Mouse (Mus musculus) heart, adult 18-20 months (tissue): Measurements from ENCODE around the gene Trim25. TPM values are rescaled to one million over a fixed set of nuclear protein-coding genes. Genes with fewer than 3 reads are reported as not detected.
A peak's percentile ranks its signal among the peaks of the same experiment; 100 is the strongest.
"Not testable (repeated sequence)": the region's sequence is repeated elsewhere in the genome, so short reads cannot be mapped to it uniquely, and the experiment has no call there.

Experiments
- DNase-seq, 2 experiments: peaks; one replicate each; pipeline ENCODE4 v3.0.0; 2021 to 2022; ENCODE audit warnings: mixed read lengths in 1 of 2
- total RNA-seq, 2 experiments: library from RNA; stranded (reverse); gene quantifications; 2 replicates each; pipeline ENCODE4 v1.2.3; 2021

The Trim25 gene
- total RNA-seq, 2 experiments from 2014 or later: 21.8 to 26.1 TPM

DNA sequence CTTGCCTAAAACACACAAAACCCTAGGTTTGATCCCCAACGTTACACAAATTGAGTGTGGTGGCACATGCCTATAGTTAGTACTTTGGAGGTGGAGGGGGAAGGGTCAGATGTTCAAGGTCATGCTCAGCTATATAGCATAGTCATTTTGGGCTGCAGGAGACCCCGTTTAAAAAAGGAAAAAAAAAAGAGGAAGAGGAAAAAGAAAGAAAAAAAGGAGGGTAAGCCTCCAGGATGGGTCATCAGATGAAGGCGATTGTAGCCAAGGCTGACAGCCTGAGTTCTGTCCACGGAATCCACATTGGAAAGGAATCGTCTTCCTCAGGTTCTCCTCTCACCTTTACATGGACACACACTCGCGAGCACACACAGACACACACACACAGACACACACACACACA lies 4.7 kb upstream of the Trim25 start:
- DNase-seq: no peak

DNA sequence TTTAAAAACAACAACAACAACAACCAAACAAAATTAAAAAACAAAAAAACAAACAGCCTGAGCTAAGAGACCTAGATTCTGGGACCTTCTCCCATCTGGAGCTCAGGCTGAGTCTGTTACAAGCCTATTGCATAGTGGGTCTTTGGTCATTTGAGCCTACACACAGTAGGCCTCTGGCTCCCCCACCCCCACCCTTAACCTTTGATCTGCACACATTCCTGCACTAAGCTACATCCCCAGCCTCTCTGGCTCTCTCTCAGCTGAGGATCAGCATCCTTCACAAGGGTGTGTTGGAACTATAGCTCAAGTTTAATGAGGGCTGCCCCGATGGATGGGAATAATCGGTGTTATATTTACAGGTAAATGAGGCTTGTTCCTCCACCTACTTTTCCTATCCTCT lies 3.6 kb upstream of the Trim25 start:
- no peak for DNase-seq

DNA sequence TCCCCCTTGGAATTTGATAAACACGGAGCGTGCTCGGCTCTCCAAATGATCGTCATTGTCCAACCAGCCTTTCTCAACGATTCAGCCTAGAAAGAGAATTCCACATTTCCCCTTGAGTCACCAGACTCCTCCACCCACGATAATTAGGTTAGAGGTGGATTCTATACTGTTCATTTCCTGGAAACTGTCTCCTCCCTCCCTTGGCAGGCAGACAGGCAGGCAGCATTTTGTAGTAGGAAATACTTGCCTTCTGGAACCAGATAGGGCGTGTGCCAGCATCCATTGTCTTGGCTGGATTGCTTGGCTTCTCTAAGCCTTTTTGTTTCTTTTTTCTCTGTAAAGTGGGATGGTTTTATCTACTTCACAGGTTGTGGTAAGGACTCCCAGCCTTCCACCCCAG lies 2.7 kb upstream of the Trim25 start:
- DNase-seq: peak; percentile 65 to 84

DNA sequence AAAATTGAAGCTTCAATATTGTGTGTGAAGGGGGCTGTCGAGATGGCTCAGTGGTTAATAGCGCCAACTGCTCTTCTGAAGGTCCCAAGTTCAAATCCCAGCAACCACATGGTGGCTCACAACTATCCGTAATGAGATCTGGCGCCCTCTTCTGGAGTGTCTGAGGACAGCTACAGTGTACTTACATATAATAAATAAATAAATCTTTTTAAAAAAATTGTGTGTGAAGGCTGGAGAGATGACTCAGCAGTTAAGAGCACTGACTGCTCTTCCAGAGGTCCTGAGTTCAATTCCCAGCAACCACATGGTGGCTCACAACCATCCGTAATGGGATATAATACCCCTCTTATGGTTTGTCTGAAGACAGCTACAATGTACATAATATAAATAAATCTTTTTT lies 1.8 kb upstream of the Trim25 start:
- DNase-seq: not testable (repeated sequence)

DNA sequence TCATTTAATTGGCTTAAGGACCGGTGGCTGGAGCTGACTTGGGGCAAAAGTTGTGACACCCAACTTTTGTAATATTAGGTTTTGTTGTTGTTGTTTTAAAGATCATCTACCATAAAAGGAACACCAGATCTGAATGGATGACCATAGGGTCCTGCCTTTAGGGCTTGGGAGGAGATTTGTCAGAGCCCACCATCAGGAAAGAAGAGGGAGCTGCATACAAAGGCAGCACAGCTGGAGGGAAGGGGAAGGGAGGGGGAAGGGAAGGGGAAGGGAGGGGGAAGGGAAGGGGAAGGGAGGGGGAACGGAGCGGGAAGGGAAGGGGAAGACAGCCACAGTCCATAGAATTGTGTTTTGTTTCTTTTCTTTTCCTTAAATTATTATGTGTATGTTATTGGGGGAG lies 770 bp upstream of the Trim25 start:
- DNase-seq: no peak

DNA sequence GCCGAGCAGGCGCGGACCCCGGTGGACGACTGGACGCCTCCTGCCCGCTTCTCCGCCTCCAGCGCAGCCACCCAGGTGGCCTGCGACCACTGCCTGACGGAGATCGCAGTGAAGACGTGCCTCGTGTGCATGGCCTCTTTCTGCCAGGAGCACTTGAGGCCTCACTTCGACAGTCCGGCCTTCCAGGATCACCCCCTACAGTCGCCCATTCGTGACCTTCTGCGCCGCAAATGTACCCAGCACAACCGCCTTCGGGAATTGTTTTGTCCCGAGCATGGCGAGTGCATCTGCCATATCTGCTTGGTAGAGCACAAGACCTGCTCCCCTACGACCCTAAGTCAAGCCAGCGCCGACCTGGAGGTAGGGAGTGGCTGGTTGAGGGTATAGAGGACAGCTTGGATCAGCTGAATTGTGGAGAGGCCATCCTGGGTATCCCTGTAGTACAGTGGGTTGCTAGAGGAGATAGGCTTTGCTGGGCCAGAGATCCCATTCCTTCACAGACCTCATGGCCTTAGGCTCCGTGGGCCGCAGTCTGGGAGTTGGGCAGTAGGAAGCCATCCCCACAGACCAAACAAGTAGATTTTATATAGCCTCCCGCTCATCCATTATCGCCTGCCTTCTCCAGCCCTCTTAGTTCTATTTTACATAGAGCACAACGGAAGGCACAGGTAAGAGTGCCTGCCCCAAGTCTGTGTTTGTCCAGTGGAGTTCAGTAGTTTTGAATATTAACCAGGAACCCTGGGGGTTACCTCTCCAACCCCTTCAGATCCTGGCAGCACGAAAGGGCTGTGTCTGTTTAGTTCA lies 749 bp downstream of the Trim25 start:
- peak in 1 of 2 experiments; percentile 57 for DNase-seq

DNA sequence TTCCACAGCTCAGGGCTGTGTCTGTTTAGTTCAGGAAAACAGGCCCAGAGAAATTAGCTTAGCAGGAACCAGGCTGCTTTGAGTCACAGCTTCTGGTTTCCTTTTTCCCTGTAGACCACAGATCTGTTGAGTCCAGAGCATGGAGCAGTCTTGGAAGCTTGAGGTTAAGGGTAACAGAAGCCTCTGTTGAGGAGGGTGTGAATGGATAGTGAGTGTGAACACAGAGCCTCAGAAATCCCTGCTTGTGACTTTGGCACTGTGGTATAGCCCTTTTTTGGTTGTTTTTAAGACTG lies 1.3 kb downstream of the Trim25 start:
- DNase-seq: peak; percentile 30 to 33

DNA sequence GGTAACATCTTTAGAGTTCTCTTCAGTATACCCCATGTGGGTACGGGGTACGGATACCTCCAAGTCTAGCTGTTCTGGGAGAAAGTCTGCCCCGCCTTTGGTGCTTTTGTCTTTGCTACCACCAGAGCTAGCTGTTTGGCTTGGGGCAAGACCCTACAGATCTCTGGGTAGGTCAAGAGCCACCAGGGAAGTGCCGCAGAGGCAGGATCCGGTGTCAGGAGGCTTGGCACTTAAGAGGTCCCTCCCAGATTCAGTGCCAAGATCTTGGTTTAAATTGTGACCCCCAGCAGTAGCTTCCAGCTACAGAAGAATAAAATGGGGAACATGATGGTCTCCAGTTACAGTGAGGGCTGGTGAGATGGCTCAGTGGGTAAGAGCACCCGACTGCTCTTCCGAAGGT lies 2.4 kb downstream of the Trim25 start:
- DNase-seq: peak in 1 of 2 experiments; percentile 36

DNA sequence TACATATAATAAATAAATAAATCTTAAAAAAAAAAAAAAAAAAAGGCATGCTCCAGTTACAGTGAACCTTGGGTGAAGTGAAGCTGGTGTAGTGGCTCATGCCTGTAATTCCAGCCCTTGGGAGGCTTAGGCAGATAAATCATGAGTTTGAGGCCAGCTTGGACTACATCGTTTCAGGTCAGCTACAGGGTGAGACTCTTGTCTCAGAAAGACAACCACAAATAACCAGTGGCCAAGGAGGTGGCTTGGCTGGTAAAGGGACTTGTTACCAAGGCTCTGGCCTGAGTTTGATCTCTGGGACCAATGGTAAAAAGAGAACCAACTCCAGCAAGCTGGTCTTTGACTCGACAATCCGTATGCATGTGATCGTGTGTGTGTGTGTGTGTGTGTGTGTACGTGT lies 2.9 kb downstream of the Trim25 start:
- DNase-seq: no peak

DNA sequence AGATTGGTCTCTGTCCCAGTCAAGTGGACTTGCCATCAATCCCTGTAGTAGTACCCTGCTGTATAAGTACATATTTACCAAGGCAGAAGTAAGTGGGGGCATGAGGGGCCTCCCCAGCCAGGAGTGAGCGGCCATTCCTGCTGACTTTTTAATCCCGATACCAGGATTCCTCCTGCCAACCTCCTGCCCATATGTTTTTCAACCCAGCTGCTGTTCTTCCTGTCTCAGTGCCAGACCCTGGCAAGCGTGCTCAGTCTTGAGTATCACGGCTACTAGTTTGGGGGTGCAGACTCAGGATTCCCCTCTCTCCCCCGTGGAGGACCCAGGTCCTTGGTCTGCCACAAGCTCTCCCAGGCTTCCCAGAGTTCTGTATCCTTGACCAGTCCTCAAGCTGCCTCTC lies 3.4 kb downstream of the Trim25 start:
- peak in 1 of 2 experiments; percentile 44 for DNase-seq

DNA sequence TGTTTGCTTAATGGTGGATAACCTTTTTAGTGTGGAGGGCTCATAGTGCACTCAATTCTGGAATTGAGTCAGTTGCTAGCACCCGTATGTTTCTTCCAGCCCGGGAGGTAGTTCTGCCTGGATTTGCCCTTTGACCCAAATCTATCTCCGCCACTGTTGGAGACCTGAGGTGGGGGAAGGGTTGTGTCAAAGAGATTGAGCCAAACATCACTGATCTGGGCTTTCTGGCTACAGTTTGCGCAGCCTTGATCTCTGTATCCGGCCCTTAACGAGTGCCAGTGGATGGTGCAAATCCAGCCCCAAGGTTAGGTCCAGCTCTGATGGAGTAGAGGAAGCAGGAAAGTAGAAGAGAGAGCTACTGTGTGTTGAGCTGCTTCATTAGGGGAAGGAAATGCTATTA lies 3.9 kb downstream of the Trim25 start:
- DNase-seq: peak; percentile 39 to 40

DNA sequence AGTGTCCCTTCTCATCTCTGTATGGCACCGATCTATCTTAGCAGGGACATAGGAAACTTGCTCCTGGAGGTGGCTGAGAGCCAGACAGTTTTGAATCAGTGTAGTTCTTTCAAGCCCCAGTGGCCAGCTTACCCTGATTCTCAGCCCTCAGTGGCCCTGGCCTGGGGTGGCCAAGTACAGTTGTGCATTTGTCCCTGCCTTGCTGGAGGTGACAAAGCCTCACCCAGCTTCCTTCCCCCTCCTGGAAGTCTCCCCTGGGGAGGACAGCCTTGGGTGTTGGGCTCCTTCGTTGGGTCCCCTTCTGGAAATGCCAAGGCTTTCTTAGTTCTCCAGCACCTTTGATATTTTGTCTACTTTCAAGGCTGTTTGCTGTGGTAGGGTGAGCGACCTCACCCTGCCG lies 4.5 kb downstream of the Trim25 start:
- peak in 1 of 2 experiments; percentile 36 for DNase-seq

DNA sequence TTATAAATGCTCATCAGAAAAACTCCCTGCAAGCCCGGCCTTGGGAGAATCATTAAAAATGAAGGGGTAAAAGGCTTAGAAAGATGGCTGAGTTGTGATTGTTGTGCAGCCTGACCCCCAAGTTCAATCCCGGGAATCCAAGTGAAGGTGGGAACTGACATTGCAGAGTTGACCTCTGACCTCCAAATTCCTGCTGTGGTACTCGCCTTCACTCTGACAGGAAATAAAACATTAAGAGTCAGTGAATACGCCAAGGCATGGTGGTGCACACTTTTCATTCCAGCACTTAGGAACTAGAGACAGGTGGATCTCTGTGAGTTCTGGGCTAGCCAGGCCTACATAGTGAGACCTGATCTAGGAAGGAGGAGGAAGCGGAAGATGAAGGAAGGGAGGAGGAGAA lies 6.3 kb downstream of the Trim25 start:
- no peak for DNase-seq

DNA sequence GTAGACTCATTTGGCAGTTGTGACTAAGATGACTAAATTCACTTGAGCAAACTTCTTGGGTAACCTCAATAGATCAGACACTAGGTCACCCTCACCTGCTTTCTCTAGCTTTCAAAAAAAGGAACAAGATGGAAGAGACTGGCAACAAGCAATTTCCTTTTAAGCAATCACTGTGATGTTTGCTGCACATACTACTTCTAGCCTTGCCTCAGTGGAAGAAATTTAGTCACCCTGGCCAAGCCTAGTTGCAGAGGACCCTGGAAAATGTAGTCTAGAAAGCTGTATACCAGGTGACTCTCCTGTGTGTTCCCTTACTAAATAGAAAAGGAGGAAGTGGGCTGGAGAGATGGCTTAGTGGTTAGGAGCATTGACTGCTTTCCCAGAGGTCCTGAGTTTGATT lies 7.2 kb downstream of the Trim25 start:
- no peak for DNase-seq

DNA sequence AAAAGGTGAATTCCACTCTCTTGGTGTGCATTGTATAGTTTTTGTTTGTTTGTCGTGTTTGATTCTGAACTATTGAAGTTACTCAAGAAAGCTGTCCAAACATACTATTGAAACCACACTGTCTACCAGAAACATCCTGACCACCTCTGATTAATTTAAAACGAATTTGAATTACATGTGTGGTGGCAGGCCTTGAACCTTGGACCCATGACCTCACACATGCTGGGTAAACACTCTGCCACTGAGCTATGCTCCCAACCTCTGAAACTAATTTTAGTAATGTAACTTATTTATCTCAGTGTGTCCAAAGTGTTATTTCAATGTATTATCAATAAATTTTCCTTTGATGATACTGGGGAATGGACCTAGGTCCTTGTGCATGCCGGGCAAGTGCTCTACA lies 8.4 kb downstream of the Trim25 start:
- DNase-seq: no peak

DNA sequence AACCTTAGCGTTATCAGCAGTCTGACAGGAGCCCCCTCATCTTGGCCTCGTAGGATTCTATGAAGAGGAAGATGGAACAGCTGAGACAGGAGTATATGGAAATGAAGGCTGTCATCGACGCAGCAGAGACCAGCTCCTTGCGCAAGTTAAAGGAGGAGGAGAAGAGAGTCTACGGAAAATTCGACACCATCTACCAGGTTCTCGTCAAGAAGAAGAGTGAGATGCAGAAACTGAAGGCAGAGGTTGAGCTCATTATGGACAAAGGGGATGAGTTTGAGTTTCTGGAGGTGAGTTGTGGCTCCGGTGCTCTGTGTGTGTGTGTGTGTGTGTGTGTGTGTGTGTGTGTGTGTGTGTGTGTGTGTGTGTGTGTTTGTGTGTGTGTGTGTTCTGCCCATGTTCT lies 9.9 kb downstream of the Trim25 start:
- DNase-seq: no peak

DNA sequence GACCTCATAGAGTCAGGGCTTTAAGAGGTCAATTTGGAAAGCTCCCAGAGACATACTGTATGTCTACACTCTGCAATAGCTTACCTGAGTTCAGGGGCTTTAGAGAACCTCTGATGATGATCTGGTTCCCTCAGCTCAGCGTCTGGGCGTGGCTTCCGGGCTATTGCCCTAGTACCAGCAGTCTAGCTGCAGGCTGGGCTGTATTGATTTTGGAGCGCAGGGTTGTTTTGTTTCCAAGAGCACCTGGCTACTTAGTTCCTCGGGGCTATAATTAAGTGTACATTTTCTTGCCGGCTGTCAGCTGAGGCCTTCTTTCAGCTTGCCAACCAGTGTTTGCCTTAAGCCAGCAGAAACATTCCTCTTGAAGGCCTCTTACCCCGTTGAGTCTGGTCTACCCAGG lies 10.3 kb downstream of the Trim25 start:
- DNase-seq: no peak

DNA sequence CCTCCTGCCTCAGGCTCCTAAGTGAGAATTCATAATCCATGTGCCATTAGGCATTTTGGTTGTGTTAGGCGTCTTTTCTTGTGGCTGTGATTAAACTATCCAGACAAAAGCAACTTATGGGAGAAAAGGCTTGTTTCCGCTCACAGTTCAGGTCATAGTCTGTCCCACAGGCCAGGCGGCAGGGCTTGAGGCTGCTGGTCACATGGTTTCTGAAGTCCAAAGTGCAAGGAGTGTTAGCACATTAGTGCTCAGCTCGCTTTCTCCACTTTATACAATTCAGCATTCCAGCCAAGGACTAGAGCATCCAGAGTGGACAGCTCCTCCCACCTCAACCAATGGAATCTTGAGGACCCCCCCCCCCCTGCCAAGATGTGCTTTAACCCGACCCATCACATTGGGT lies 13.1 kb downstream of the Trim25 start:
- no peak for DNase-seq

DNA sequence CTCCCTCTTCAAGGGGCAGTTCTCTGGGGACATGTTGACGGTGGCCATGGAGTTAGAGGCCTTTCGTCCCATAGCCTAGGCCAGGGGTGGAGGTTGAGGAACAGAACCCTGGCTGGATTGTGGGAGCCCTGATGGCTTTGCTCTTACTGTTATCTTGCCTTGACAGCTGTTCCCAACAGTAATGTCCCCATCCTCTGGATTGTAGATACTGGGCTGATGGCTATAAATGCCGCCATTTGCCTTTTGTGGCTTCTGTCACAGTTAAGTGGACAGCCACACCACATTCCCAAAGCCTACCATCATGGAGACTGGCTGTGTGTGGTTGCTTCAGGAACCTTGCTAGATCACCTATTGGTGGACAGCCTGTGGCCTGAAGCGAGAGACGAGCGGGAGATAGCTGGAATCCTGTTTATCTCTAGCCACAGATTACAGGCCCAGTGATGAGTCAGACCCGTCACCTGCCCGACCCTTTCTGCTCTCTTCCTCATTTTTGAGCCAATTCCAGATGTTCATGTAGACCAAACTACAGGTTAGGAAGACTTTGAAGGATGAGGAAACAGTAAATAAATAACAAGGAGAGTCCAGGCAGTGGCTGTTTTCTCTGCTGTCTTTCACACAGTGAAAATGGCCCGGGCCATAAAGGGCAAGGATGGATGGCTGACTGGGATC lies 18.5 kb downstream of the Trim25 start:
- no peak for DNase-seq

DNA sequence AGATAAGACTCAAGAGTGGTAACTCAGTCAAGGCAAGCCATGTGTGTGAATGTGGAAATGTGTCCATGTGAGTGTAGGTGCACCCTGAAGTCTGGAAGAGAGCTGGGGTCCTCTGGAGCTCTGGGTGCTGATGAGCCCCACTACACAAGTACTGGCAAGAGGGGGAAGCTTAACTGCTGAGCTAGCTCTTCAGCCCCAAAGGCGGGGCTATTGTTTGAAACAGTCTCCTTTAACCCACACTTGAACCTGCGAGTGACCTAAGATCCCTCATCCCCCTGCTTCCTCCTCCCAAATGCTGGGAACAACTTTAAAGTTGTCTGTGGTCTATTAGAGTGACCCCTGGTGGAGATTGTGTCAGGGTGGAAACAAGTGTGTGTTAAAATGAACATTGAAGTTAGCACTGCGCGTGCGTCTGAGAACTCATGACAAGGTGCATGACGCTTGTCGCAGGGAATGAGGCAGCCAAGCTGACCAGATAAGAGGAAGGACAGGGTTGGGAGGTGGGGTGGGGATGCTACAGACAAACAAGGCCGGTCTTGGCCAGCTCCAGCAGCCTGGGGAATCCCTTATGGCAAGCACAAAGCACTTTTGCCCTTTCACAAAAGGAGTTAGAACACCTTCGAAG lies 21.6 kb downstream of the Trim25 start:
- DNase-seq: peak; percentile 25 to 51

DNA sequence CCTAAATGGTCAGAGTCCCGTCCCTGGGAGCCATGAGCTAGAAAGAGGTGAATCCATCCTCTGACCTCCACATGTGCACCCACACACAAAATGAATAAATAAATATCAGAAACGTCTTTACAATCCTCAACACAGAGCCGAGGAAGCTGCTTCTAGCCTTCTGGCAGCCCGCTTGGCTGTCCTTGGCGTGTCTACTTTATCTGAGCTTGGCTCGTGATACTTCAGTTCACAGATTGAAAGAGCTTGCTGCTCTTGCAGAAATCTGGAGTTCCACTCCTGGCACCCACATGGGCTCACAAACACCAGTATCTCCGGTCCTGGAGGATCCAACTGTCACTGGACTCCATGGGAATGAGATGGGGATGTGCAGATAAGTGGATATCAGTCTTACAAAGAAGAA lies 22.5 kb downstream of the Trim25 start:
- DNase-seq: peak; percentile 21 to 40

DNA sequence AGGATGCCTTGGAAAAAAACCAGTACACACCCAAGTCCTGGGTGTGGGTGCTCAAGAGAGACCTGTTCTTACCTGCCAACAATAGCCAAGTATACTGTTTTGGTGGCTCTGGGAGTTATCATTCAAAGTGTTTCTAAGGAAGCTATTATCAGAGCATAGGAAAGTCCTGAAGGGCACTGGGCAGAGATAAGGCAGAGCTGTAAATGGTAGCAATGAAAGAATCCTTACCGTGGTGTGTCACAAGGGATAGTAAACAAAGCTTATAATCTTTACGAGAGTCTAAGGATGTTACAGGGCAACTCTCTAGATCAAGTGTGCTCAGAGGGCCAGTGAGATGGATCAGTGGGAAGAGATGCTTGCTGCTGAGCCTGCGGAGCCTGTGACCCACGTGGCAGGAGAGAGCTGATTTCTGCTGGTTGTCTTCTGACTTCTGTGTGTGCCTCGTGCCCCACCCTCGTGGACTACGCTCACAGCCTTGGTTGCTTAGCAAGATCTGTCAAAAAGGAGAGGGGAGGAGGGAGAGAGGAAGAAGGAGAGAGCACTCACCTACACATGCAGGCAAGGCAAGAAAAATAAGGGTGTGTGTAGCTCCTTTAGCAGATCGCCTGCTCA lies 23.1 kb downstream of the Trim25 start:
- no peak for DNase-seq

DNA sequence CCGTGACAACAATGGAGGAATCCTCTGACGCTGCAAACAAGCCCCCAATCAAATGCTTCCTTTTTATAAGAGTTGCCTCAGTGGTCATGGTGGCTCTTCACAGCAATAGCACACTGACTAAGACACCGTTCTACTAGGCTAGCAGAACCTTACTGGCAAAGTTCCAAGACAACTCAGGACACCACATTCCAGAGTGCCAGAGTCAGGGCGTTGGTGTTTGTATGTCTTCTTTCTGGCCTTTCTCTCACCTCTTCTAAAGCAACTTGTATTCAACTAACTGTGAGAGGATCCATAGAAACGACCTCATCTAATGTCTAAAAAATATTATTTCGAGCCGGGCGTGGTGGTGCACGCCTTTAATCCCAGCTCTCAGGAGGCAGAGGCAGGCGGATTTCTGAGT lies 24.3 kb downstream of the Trim25 start:
- DNase-seq: peak in 1 of 2 experiments; percentile 23
